Mouse (Mus musculus) heart, embryonic 12.5 days (tissue): ENCODE measurements around the gene Tex37. TPM values are rescaled to one million over a fixed set of nuclear protein-coding genes. Genes with fewer than 3 reads are reported as not detected.

Experiments used
- ATAC-seq: fragments of 200-750 bp; cut with Nextera tagmentation; 2 replicates; pipeline ENCODE4 v1.8.0; 2017; ENCODE audit warnings: moderate TSS enrichment, moderate library complexity; ENCODE audit not compliant: insufficient number of reproducible peaks, low FRiP score
- H3K27ac ChIP-seq: fragments of 300-500 bp; sonication (generic); 2 replicates; pipeline ENCODE4 v1.5.1; 2016; ENCODE audit warnings: mild to moderate bottlenecking, moderate library complexity; ENCODE audit not compliant: poor library complexity, severe bottlenecking
- H3K27me3 ChIP-seq: fragments of 300-500 bp; sonication (generic); replicated peaks from 2 replicates; pipeline ENCODE4 v1.6.1; 2016; ENCODE audit warnings: mild to moderate bottlenecking, moderate library complexity
- H3K36me3 ChIP-seq: fragments of 300-500 bp; sonication (generic); 2 replicates; pipeline ENCODE4 v1.6.1; 2016; ENCODE audit warnings: mild to moderate bottlenecking, moderate library complexity
- H3K4me1 ChIP-seq: fragments of 300-500 bp; sonication (generic); replicated peaks from 2 replicates; pipeline ENCODE4 v1.6.1; 2016; ENCODE audit warnings: mild to moderate bottlenecking
- H3K4me2 ChIP-seq: fragments of 300-500 bp; sonication (generic); 2 replicates; pipeline ENCODE4 v1.6.1; 2016; ENCODE audit warnings: mild to moderate bottlenecking, moderate library complexity
- H3K4me3 ChIP-seq: fragments of 300-500 bp; sonication (generic); 2 replicates; pipeline ENCODE4 v1.5.1; 2016; ENCODE audit warnings: mild to moderate bottlenecking
- H3K9ac ChIP-seq: fragments of 300-500 bp; sonication (generic); 2 replicates; pipeline ENCODE4 v1.6.1; 2016; ENCODE audit warnings: mild to moderate bottlenecking, moderate library complexity
- H3K9me3 ChIP-seq: fragments of 300-500 bp; sonication (generic); replicated peaks from 2 replicates; pipeline ENCODE4 v1.6.1; 2016; ENCODE audit warnings: mild to moderate bottlenecking, moderate library complexity
- WGBS: fragments of 180-500 bp; shearing (Covaris S2); methylation state at CpG from one replicate; pipeline ENCODE4 v1.1.7; 2016; 5-methylcytosine and 5-hydroxymethylcytosine counted together
- polyA plus RNA-seq: library from polyadenylated mRNA; unstranded; fragments of >200 nt; fragmentation: Nextera tagmentation; extraction: Ambion mirVana; gene quantifications from 2 replicates; pipeline ENCODE4 v1.2.1, GENCODE M21; 2016

Tex37 gene
- polyA plus RNA-seq, 1 experiment from 2014 or later, result not detected

- H3K36me3 ChIP-seq, result peaks cover 50% of the 10 kb centered on the region
- H3K27ac ChIP-seq, result no peak overlapping the region
- H3K9ac ChIP-seq, result no peak overlapping the region
- no peaks in the 10 kb centered on the region for H3K9me3 ChIP-seq
- H3K27me3 ChIP-seq, result no peaks in the 10 kb centered on the region
- H3K4me2 ChIP-seq, result no peak overlapping the region
- no peak for ATAC-seq
- no peaks in the 10 kb centered on the region for H3K4me1 ChIP-seq
- 12% methylated on average over 5 of the region's 5 CpGs for WGBS
- no peak overlapping the region for H3K4me3 ChIP-seq
Measured at GRCm38 (mm10) chr6:70880714-70881304, 37.9 kb downstream of the Tex37 start.

GRCm38 (mm10) chr6:70875017-70875416 lies 43.7 kb downstream of the Tex37 start:
- no peak for ATAC-seq
- 90% methylated on average over 1 of the region's 1 CpGs for WGBS
- Histone ChIP-seq H3K4me1 (peaks cover 15% of the 10 kb centered on the region), H3K9ac (no peak overlapping the region), H3K4me3 (no peak overlapping the region), H3K27ac (no peak overlapping the region), H3K27me3 (no peaks in the 10 kb centered on the region), H3K9me3 (no peaks in the 10 kb centered on the region), H3K36me3 (peaks cover 19% of the 10 kb centered on the region; the same call in 1 of the 2 replicates), H3K4me2 (no peak overlapping the region)

GRCm38 (mm10) chr6:70874035-70874775 lies 44.5 kb downstream of the Tex37 start:
- no peak for ATAC-seq
- peaks cover 15% of the 10 kb centered on the region for H3K4me1 ChIP-seq
- H3K9me3 ChIP-seq, result no peaks in the 10 kb centered on the region
- peaks cover 17% of the 10 kb centered on the region; the same call in 1 of the 2 replicates for H3K36me3 ChIP-seq
- 75% methylated on average over 5 of the region's 5 CpGs for WGBS
- H3K4me2 ChIP-seq, result no peak overlapping the region
- no peaks in the 10 kb centered on the region for H3K27me3 ChIP-seq
- H3K4me3 ChIP-seq, result no peak overlapping the region
- no peak overlapping the region for H3K9ac ChIP-seq
- H3K27ac ChIP-seq, result no peak overlapping the region

GRCm38 (mm10) chr6:70872570-70872969 lies 46.2 kb downstream of the Tex37 start:
- ATAC-seq, result no peak
- Histone ChIP-seq H3K36me3 (0 out of 2 replicates have a peak, but pooled peaks cover 8% of the 10 kb centered on the region), H3K9ac (no peak overlapping the region), H3K4me3 (no peak overlapping the region), H3K4me2 (no peak overlapping the region; the same call in 1 of the 2 replicates), H3K4me1 (peaks cover 15% of the 10 kb centered on the region), H3K27ac (peak overlapping the region; percentile 28; the same call in 1 of the 2 replicates), H3K9me3 (no peaks in the 10 kb centered on the region), H3K27me3 (no peaks in the 10 kb centered on the region)
- 69% methylated on average over 7 of the region's 7 CpGs for WGBS

- H3K27ac ChIP-seq, result peak overlapping the region; percentile 28; the same call in 1 of the 2 replicates
- ATAC-seq, result peak; percentile 76
- no peaks in the 10 kb centered on the region for H3K9me3 ChIP-seq
- no peak overlapping the region for H3K4me3 ChIP-seq
- H3K4me2 ChIP-seq, result peak overlapping the region; percentile 38
- WGBS, result 46% methylated on average over 10 of the region's 10 CpGs
- H3K27me3 ChIP-seq, result no peaks in the 10 kb centered on the region
- H3K9ac ChIP-seq, result no peak overlapping the region
- 0 out of 2 replicates have a peak, but pooled peaks cover 8% of the 10 kb centered on the region for H3K36me3 ChIP-seq
- peaks cover 15% of the 10 kb centered on the region for H3K4me1 ChIP-seq
Measured at GRCm38 (mm10) chr6:70872128-70872527, 46.6 kb downstream of the Tex37 start.

- Histone ChIP-seq H3K27ac (0 out of 2 replicates have a peak overlapping the region, but pooled peaks have one; percentile 8), H3K9ac (no peak overlapping the region)
Measured at GRCm38 (mm10) chr6:70871511-70871980, 47.2 kb downstream of the Tex37 start.

GRCm38 (mm10) chr6:70867297-70867696 lies 51.4 kb downstream of the Tex37 start:
- no peaks in the 10 kb centered on the region for H3K27me3 ChIP-seq
- no peak overlapping the region for H3K4me2 ChIP-seq
- no peak overlapping the region for H3K4me3 ChIP-seq
- H3K36me3 ChIP-seq, result 0 out of 2 replicates have a peak, but pooled peaks cover 3% of the 10 kb centered on the region
- H3K9me3 ChIP-seq, result no peaks in the 10 kb centered on the region
- no peak for ATAC-seq
- peaks cover 11% of the 10 kb centered on the region for H3K4me1 ChIP-seq
- H3K9ac ChIP-seq, result no peak overlapping the region
- WGBS, result 87% methylated on average over 9 of the region's 9 CpGs
- no peak overlapping the region for H3K27ac ChIP-seq

More at GRCm38 (mm10) chr6:70871511-70871980, 47.2 kb downstream of the Tex37 start:
- H3K36me3 ChIP-seq, result 0 out of 2 replicates have a peak, but pooled peaks cover 4% of the 10 kb centered on the region
- H3K4me2 ChIP-seq, result no peak overlapping the region
- no peak overlapping the region for H3K4me3 ChIP-seq
- WGBS, result 65% methylated on average over 14 of the region's 14 CpGs
- H3K9me3 ChIP-seq, result no peaks in the 10 kb centered on the region
- no peak for ATAC-seq
- peaks cover 15% of the 10 kb centered on the region for H3K4me1 ChIP-seq
- H3K27me3 ChIP-seq, result no peaks in the 10 kb centered on the region

- Histone ChIP-seq H3K9me3 (no peaks in the 10 kb centered on the region), H3K4me2 (no peak overlapping the region), H3K36me3 (0 out of 2 replicates have a peak, but pooled peaks cover 3% of the 10 kb centered on the region), H3K27ac (no peak overlapping the region), H3K4me1 (peaks cover 5% of the 10 kb centered on the region; the same call in 1 of the 2 replicates), H3K27me3 (no peaks in the 10 kb centered on the region), H3K4me3 (no peak overlapping the region), H3K9ac (no peak overlapping the region)
- ATAC-seq, result no peak
- 86% methylated on average over 5 of the region's 5 CpGs for WGBS
Measured at GRCm38 (mm10) chr6:70866761-70867160, 52.0 kb downstream of the Tex37 start.

- Histone ChIP-seq H3K27ac (no peak overlapping the region), H3K36me3 (peaks cover 9% of the 10 kb centered on the region), H3K9me3 (no peaks in the 10 kb centered on the region), H3K9ac (no peak overlapping the region), H3K4me3 (no peak overlapping the region), H3K27me3 (no peaks in the 10 kb centered on the region), H3K4me2 (no peak overlapping the region), H3K4me1 (no peaks in the 10 kb centered on the region)
- ATAC-seq, result no peak
- WGBS, result 77% methylated on average over 6 of the region's 6 CpGs
Measured at GRCm38 (mm10) chr6:70864285-70864684, 54.4 kb downstream of the Tex37 start.
